Mouse (Mus musculus) cortical plate, adult 2 months (tissue): ENCODE measurements around the gene Smug1. TPM values are rescaled to one million over a fixed set of nuclear protein-coding genes. Genes with fewer than 3 reads are reported as not detected.

Experiments
- H3K27ac ChIP-seq: fragments of 200-500 bp; 2 replicates; pipeline ENCODE4 v1.5.1; 2012; ENCODE audit warnings: low read length, control low read depth, inconsistent platforms; ENCODE audit not compliant: insufficient read depth
- H3K4me1 ChIP-seq: fragments of 200-500 bp; 2 replicates; pipeline ENCODE4 v1.6.1; 2011; ENCODE audit warnings: low read length; ENCODE audit not compliant: control insufficient read depth, insufficient read depth
- H3K4me3 ChIP-seq: fragments of 200-500 bp; 2 replicates; pipeline ENCODE4 v1.5.1; 2011; ENCODE audit warnings: mild to moderate bottlenecking, low read length, control low read depth; ENCODE audit not compliant: insufficient read depth
- CTCF ChIP-seq: fragments of 200-500 bp; IDR thresholded peaks from 2 replicates; pipeline ENCODE4 v1.5.1; 2011; ENCODE audit warnings: mild to moderate bottlenecking, control low read depth, low read length; ENCODE audit not compliant: insufficient read depth; ENCODE audit errors: extremely low read depth
- POLR2A ChIP-seq: fragments of 200-500 bp; IDR thresholded peaks from 2 replicates; pipeline ENCODE4 v1.6.1; 2011; ENCODE audit warnings: mild to moderate bottlenecking, low read length, control low read depth; ENCODE audit not compliant: insufficient read depth; ENCODE audit errors: extremely low read depth
- polyA plus RNA-seq: library from polyadenylated mRNA; depleted of rRNA; stranded (reverse); fragments of >200 nt; gene quantifications from 2 replicates; pipeline ENCODE4 v1.2.3, GENCODE M21; 2012

The Smug1 gene
- polyA plus RNA-seq, 1 experiment: 19.9 TPM

DNA sequence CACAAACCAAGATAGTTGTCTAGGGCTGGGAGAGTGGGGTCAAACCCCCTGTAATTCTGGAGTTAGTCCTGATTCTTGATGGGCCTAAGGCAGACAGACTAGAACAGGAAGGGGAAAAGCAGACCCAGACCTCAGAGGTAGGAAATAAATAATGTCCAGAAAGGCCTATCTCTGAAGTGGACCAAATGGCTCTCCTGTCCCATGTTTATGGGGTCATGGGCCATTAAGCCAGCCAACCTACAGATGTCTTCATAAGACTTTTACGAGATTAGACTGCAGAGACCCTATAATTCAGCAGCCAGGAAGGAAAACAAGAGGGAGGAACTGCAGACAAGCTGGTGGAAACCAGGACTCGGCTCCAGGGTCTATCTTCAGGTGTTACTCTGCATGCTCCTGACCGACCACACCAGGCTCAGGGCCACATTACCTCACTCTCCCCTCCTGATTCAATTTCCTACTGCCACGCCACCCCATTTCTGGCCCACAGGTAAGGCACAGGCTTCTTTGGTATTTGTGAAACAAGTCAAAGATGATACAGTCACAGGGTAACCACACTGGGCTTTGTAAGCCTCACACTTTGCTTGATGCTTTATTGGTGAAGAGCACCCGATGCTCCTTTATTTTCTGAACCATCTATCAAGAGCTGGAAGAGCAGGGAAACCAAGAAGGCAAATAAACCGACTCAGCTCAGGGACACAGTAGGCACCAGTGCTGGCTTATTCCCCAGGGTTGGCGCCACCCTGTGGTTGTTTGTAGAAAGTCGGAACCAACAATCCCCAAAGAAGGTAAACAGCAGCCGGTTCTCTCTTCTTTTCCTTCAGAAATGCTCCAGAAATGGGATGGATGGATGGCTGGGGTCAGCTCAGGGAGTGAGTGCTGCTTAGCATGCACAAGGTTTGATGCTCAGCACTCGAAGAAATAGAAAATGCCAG lies 23.9 kb upstream of the Smug1 start:
- no peak overlapping the region for H3K27ac ChIP-seq
- no peak for TF ChIP-seq POLR2A
- peak; percentile 61 for TF ChIP-seq CTCF
- H3K4me1 ChIP-seq: no peaks in the 10 kb centered on the region
- H3K4me3 ChIP-seq: no peak overlapping the region

DNA sequence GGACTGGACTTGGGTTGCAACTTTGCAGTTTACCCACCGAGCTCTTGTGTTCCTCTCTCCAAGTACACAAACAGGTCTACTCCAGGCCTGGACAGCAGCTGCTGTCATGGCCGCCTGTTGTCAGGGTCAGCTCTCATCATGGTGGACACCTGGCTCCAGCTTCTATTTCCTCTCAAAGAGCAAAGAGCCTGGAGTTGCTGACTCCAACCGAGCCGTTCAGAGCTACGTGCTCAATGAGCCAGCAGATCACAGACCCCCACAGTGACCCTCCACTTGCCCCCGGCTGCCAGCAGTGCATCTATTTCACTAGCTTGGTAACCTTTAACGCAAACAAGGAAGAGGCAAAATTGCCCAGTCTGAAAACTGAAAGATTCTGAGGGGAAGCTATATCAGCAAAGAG lies 23.2 kb upstream of the Smug1 start:
- no peak overlapping the region for H3K4me3 ChIP-seq
- no peak for TF ChIP-seq CTCF
- no peak for TF ChIP-seq POLR2A
- H3K27ac ChIP-seq: no peak overlapping the region
- no peaks in the 10 kb centered on the region for H3K4me1 ChIP-seq

DNA sequence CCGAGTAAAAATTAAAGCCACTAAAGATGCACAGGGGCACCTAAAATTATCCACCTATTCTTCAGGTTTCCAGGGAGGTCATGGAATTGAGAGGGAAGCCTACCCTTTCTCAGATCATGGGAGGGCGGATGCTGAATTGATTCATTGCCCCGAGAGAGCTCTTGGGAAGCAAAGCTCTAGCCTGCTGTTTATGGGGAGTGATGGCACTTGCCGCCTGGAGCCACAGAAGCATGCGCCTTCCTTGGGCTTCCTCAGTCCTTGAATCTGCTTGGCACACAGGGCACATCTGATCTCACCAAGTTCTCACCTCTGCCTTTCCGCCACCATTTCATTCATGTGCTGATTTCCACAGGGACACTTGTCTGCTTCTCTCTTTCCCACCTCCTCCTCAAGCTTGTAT lies 20.9 kb upstream of the Smug1 start:
- H3K27ac ChIP-seq: no peak overlapping the region
- no peaks in the 10 kb centered on the region for H3K4me1 ChIP-seq
- no peak for TF ChIP-seq CTCF
- TF ChIP-seq POLR2A: no peak
- H3K4me3 ChIP-seq: no peak overlapping the region

DNA sequence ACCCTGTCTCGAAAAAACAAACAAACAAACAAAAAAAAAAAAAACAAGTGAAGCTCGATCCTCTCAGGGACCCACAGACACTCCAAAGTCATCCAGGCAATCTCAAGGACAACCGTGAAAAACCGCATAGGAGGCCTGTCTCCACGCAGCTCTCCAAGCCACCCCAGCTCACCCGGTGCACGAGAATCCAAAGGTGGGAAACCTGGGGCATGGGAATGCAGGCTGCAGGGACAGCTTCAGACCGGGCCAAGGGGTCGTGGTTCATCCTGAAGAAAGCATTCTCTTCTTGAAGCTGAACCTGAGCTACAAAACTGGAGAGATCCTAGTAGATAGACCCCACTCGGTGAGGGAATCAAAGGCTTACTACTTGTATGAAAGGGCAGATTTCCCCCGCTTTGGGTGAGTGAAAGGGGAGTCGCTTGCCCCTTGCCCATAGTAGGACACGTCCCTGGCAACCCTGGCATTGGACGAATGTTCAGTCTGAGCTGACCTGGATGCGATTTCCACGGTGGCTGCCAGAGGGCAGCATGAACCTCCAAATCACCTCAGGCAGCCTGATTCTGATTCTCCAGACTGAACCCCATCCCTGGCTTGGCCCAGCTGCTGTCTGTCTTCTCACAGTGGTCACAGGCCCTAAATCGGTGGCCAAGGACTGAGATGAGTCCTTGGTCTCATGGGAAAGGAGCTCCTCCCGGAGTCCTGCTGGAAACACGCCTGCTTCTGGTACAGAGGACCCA lies 18.7 kb upstream of the Smug1 start:
- H3K4me3 ChIP-seq: no peak overlapping the region
- TF ChIP-seq CTCF (peak; percentile 81), POLR2A (no peak)
- H3K27ac ChIP-seq: no peak overlapping the region
- H3K4me1 ChIP-seq: no peaks in the 10 kb centered on the region

DNA sequence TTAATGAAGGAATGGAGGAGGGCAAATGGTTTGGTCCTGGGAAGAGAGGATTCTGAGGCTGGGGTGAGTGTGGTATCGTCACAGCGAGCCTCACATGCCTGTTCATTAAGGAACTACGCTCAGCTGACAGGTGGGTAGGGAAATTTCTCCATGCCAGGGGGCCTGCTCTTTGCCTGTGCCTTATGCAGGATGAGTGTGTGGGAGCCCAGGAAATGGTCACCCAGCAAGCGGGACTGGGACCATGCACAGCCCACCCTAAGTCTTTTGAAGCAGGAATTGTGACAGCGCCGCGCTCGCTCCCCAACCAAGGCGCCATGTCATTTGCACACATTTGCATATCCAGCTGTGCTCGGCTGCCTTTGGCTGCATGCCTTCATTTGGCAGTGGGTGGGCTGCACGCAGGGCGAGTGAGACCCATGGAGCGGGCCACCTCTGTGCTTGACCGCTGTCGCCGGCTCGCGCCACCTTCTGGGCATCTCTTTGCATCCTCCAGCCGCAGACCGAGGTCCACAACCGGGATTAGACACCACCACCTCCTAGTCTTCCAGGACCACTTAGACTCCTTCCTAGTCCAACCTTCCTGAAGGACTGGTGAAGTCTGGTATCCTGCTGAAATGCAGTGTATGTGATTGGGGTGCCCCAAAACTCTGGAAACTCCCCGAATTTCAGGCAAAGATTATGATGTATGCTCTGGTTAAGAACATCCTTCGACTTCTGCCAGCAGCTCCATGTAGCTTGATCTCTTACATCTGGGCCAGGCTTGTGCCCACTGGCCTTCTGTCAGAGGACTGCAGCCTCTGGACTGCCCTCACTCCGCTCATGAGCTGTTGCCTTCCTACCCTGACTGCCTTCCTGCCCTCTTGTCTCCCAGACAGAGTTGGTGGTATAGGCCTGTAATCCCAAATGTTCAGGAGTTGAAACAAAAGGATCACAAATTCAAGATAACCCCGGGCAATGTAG lies 17.0 kb upstream of the Smug1 start:
- Histone ChIP-seq H3K4me3 (no peak overlapping the region), H3K27ac (no peak overlapping the region), H3K4me1 (no peaks in the 10 kb centered on the region)
- TF ChIP-seq POLR2A (no peak), CTCF (no peak)

DNA sequence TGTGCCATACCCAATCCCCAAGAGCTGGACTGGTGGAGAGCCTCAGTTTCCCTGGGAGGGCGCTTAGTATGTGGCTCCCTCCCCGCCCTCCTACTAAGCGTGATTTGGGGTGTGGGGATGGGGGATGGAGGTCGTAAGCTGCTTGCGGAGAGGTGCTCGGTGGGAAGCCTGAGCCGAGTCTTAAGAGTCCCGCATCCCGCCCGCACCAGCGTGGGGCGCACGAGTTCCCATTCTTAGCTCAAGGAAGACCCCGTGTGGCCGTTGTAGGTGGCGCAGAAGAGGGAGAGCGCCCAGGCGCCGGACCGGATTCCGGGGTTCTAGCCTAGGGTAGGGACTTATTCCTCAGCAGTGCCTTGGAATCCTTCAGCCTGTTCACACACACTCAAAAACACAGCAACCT lies 16.2 kb upstream of the Smug1 start:
- Histone ChIP-seq H3K4me3 (no peak overlapping the region), H3K27ac (no peak overlapping the region), H3K4me1 (no peaks in the 10 kb centered on the region)
- TF ChIP-seq POLR2A (no peak), CTCF (peak; percentile 30; the same call in 1 of the 2 replicates)

DNA sequence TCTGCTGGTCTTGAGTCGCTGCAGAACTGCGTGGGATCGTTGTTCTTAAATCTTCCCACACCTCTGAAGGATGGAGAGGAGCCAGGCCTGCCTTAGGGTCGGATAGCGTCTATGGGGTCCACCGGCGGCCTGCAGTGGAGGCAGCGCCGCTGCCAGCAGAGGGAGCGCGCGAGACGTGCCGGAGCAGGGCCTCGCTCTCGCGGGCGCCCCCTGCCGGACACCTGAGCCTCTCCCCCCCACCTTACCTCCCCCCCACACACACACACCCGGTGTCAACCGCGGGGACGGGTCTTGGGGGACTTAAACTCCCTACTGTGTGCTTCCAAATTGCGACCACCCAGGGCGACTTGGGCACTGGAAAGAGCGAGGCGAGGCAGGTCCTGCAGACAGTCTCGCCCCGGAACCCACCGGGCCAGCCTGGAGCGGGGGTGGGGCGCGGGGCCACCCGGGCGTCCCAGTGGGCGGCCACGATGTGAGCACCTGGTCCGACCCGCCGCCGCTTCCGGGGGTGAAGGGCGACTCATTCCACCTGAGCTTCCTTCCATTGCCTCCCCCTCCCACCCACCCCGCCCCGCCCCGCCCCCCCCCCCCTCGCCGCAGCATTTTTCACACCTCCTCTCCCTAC lies 15.4 kb upstream of the Smug1 start:
- TF ChIP-seq CTCF: peak; percentile 74
- no peak for TF ChIP-seq POLR2A
- Histone ChIP-seq H3K4me1 (no peaks in the 10 kb centered on the region), H3K27ac (no peak overlapping the region), H3K4me3 (peak overlapping the region; percentile 10; the same call in 1 of the 2 replicates)

DNA sequence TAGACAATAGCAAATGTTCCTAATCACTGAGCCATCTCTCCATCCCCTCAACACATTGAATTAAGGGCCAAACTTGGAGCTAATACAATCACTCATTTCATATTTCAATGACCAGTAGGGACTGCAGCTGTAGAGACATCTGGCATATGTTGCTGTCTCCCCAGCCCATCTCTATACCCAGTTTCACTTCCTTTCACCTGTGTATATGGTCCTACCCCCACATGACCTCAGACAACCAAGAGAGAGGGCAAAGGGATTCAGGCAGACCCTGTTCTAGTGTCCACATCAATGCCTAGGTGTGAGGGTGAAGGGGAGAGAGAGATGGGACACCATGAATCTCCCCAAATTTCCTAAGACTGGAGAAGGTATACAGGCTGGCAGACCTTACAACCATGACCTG lies 13.5 kb upstream of the Smug1 start:
- Histone ChIP-seq H3K4me3 (no peak overlapping the region), H3K4me1 (no peaks in the 10 kb centered on the region), H3K27ac (no peak overlapping the region)
- TF ChIP-seq POLR2A (no peak), CTCF (no peak)

DNA sequence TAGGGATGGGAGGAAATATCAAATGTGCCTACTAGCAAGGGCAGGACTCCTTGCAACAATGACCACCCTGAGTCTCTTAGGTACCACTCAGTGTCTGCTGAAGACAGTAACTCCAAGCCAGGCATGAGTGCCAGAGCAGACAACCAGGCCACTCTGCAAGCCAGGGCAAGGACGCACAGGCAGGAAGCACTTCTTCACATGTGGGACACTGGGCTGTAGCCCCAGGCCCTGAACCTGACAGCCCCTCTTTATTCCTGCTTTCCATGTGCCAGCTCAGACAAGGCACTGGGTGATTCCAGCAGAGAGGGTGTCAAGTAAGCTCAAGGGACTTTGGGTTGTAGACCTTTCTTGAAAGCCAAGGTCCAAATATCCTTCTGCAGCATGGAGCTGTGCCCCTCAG lies 11.9 kb upstream of the Smug1 start:
- no peak overlapping the region for H3K4me3 ChIP-seq
- no peaks in the 10 kb centered on the region for H3K4me1 ChIP-seq
- TF ChIP-seq POLR2A (no peak), CTCF (no peak)
- no peak overlapping the region for H3K27ac ChIP-seq
